Mouse (Mus musculus) thymus, adult 2 months (tissue): ENCODE measurements at regions not wholly inside any gene's neighbourhood (a gene's known extent, or its start where the extent isn't known, plus 50 kb on each side); places are given as distances from the start of the nearest gene placed in this dataset.

Experiments used
- CTCF ChIP-seq: fragments of 200-500 bp; IDR thresholded peaks from 2 replicates; pipeline ENCODE4 v1.5.1; 2012; ENCODE audit warnings: mild to moderate bottlenecking, control low read depth, low read length, moderate library complexity, borderline replicate concordance; ENCODE audit not compliant: control insufficient read depth, poor library complexity, insufficient read depth; ENCODE audit errors: extremely low read depth
- POLR2A ChIP-seq: fragments of 200-500 bp; IDR thresholded peaks from 2 replicates; pipeline ENCODE4 v1.6.1; 2012; ENCODE audit warnings: mild to moderate bottlenecking, low read length, control low read depth, moderate library complexity; ENCODE audit not compliant: control insufficient read depth, poor library complexity, insufficient read depth; ENCODE audit errors: extremely low read depth

DNA sequence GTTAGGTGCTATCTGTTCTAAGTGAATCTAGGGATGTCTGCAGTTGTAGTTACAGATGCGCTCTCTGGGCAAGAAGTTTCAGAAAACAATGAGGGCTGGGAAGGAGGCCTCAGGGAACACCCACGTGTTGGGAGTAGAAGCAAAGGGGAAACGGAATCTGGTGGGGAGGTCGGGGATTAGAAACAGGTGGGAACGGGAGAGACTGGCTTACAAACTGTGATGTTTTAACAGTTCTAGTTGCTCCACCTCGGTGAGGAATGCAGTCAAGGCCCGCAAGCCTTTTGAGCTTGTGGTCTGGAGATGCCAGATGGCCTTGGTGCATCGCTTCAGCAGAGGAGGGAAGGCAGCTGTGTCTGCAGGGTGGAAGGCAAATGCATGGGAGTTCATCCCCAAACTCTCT, 242.7 kb upstream of the Ttc29 start:
- TF ChIP-seq POLR2A: no peak
- no peak for TF ChIP-seq CTCF
